Mouse (Mus musculus) ovary, adult 10 weeks (tissue): Measurements from ENCODE around the gene Naf1. TPM values are rescaled to one million over a fixed set of nuclear protein-coding genes. Genes with fewer than 3 reads are reported as not detected.

Experiments
- polyA plus RNA-seq: library from polyadenylated mRNA; stranded (reverse); fragments of 350-450 nt; fragmentation: Illumina TruSeq; extraction: RNeasy Lipid Tissue Mini Kit (QIAGEN cat#74804); gene quantifications from one replicate; pipeline ENCODE4 v1.2.3, GENCODE M21; 2014

Naf1 gene
- 80.9 TPM for polyA plus RNA-seq

GRCm38 (mm10) chr8:66860023-66860422 lies at the start of gene Naf1:
Gene Naf1 (plus strand): TSS chr8:66860217.

Other genes starting within 250 kb of the Naf1 start
- gene Npy5r, start 172.1 kb upstream of the Naf1 start, polyA plus RNA-seq: not detected
- 17.3 TPM for gene Npy1r, start 163.0 kb upstream of the Naf1 start, polyA plus RNA-seq